Mouse (Mus musculus) midbrain, embryonic 16.5 days (tissue): Measurements from ENCODE around the gene Ccm2. TPM values are rescaled to one million over a fixed set of nuclear protein-coding genes. Genes with fewer than 3 reads are reported as not detected.

Source experiments
- ATAC-seq: fragments of 200-750 bp; cut with Nextera tagmentation; 2 replicates; pipeline ENCODE4 v1.8.0; 2017; ENCODE audit warnings: moderate TSS enrichment
- H3K27ac ChIP-seq: fragments of 300-500 bp; sonication (generic); 2 replicates; pipeline ENCODE4 v1.5.1; 2014; ENCODE audit warnings: mild to moderate bottlenecking, low read length, mixed read lengths
- H3K27me3 ChIP-seq: fragments of 300-500 bp; sonication (generic); 2 replicates; pipeline ENCODE4 v1.6.1; 2014; ENCODE audit warnings: low read depth, low read length, mixed read lengths; ENCODE audit not compliant: control insufficient read depth, insufficient read depth
- H3K36me3 ChIP-seq: fragments of 300-500 bp; sonication (generic); 2 replicates; pipeline ENCODE4 v1.6.1; 2014; ENCODE audit warnings: mild to moderate bottlenecking, low read length, moderate library complexity, mixed read lengths; ENCODE audit not compliant: control insufficient read depth, insufficient read depth
- H3K4me1 ChIP-seq: fragments of 300-500 bp; sonication (generic); 2 replicates; pipeline ENCODE4 v1.6.1; 2014; ENCODE audit warnings: mild to moderate bottlenecking, low read length, mixed read lengths; ENCODE audit not compliant: control insufficient read depth, insufficient read depth
- H3K4me2 ChIP-seq: fragments of 300-500 bp; sonication (generic); 2 replicates; pipeline ENCODE4 v1.6.1; 2014; ENCODE audit warnings: mild to moderate bottlenecking, low read length, mixed read lengths
- H3K4me3 ChIP-seq: fragments of 300-500 bp; sonication (generic); 2 replicates; pipeline ENCODE4 v1.5.1; 2014; ENCODE audit warnings: low read depth, mild to moderate bottlenecking, low read length, moderate library complexity, mixed read lengths
- H3K9ac ChIP-seq: fragments of 300-500 bp; sonication (generic); 2 replicates; pipeline ENCODE4 v1.6.1; 2014; ENCODE audit warnings: low read depth, low read length, mixed read lengths
- H3K9me3 ChIP-seq: fragments of 300-500 bp; sonication (generic); replicated peaks from 2 replicates; pipeline ENCODE4 v1.6.1; 2014; ENCODE audit warnings: mild to moderate bottlenecking, low read length, mixed read lengths; ENCODE audit not compliant: control insufficient read depth, poor library complexity, severe bottlenecking
- WGBS: fragments of 180-500 bp; shearing (Covaris S2); extraction: QIAGEN DNeasy Blood & Tissue Kit; methylation state at CpG from one replicate; pipeline ENCODE4 v1.1.7; 2014; 5-methylcytosine and 5-hydroxymethylcytosine counted together
- polyA plus RNA-seq: library from polyadenylated mRNA; unstranded; fragments of >200 nt; fragmentation: Nextera tagmentation; extraction: Ambion mirVana; gene quantifications from 2 replicates; pipeline ENCODE4 v1.2.1, GENCODE M21; 2015

The Ccm2 gene
- polyA plus RNA-seq, 1 experiment from 2014 or later, result 81.4 TPM

DNA sequence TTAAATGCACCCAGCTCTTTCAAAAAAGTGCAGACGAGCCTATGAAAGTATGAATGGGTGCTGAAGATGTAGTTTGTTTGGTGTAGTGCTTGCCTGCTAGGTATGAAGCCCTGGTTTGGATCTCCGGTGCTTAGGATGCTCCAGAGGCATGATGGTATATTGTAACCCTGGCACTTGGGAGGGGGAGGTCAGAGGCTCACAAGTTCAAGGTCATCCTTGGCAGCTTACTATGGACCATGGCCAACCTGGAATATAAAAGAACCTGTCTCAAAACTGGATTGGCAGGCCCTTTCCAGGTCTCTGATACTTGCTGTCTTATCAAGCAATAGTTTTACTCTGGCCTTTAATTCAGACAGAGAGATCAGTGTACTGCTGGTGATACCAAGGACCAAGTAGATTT is 3.1 kb downstream of the Ccm2 start:
- Histone ChIP-seq H3K9ac (no peak overlapping the region), H3K36me3 (no peaks in the 10 kb centered on the region), H3K4me3 (no peak overlapping the region), H3K27me3 (no peaks in the 10 kb centered on the region), H3K9me3 (no peaks in the 10 kb centered on the region), H3K4me1 (peaks cover 16% of the 10 kb centered on the region), H3K27ac (no peak overlapping the region), H3K4me2 (no peak overlapping the region)
- ATAC-seq, result no peak
- 93% methylated on average over 2 of the region's 2 CpGs for WGBS

DNA sequence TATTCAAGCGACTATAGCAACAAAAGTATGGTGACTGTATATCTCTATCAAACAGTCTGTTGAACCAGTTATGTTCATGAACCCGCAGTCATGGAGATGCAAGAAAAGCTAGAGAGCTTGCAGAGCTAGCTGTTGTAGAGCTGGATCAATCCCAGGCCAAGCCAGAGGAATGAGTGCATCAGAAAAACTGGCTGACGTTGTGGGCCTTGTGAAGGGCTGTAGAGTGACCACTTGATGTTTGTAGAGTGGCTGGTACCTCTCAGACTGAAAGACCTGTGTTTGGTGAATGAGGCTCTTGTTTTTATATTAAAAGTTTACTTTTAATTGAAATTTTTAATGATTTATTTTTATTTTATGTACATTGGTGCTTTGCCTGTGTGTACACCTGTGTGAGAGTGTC is 3.5 kb downstream of the Ccm2 start:
- Histone ChIP-seq H3K4me2 (no peak overlapping the region), H3K4me1 (peaks cover 18% of the 10 kb centered on the region), H3K27ac (no peak overlapping the region), H3K4me3 (no peak overlapping the region), H3K9me3 (no peaks in the 10 kb centered on the region), H3K9ac (no peak overlapping the region), H3K36me3 (no peaks in the 10 kb centered on the region), H3K27me3 (no peaks in the 10 kb centered on the region)
- ATAC-seq, result no peak
- WGBS, result 91% methylated on average over 3 of the region's 3 CpGs

DNA sequence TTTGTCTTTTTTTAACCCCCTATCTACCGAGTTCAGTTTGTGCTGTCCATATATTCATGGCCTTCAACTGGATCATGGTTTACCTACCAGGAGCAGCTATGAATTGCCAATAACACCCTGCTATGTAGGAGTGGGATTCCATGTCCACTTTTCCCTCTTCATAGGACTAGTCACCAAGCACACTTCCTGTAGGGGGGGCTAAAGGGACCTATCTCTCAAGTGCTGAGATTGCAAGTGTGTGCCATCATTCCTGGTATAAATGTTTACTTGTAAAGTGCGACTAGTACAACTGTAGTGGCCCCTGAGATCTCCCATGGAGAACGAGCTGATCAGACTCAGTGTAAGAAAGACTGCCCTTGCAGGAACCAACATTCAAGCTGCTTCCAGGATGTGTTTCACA is 11.5 kb downstream of the Ccm2 start:
- no peak overlapping the region for H3K4me3 ChIP-seq
- no peak for ATAC-seq
- whole genome bisulfite sequencing, result 91% methylated on average over 3 of the region's 3 CpGs

GRCm38 (mm10) chr11:6559996-6560395 is 13.3 kb downstream of the Ccm2 start:
- ATAC-seq, result no peak
- 100% methylated on average over 2 of the region's 2 CpGs for WGBS
- no peaks in the 10 kb centered on the region for H3K36me3 ChIP-seq

More for the DNA sequence above, 11.5 kb downstream of the Ccm2 start:
- no peaks in the 10 kb centered on the region for H3K36me3 ChIP-seq
- no peak overlapping the region for H3K27ac ChIP-seq
- H3K4me1 ChIP-seq, result peaks cover 2% of the 10 kb centered on the region; the same call in 1 of the 2 replicates
- H3K27me3 ChIP-seq, result no peaks in the 10 kb centered on the region
- no peak overlapping the region for H3K9ac ChIP-seq
- H3K4me2 ChIP-seq, result no peak overlapping the region
- no peaks in the 10 kb centered on the region for H3K9me3 ChIP-seq

GRCm38 (mm10) chr11:6560655-6561360 is 14.1 kb downstream of the Ccm2 start:
- no peaks in the 10 kb centered on the region for H3K9me3 ChIP-seq
- no peak for ATAC-seq
- no peak overlapping the region for H3K4me2 ChIP-seq
- H3K4me1 ChIP-seq, result no peaks in the 10 kb centered on the region; the same call in 1 of the 2 replicates
- H3K27ac ChIP-seq, result no peak overlapping the region
- H3K9ac ChIP-seq, result no peak overlapping the region
- no peaks in the 10 kb centered on the region for H3K27me3 ChIP-seq
- no peaks in the 10 kb centered on the region for H3K36me3 ChIP-seq
- WGBS, result 87% methylated on average over 13 of the region's 13 CpGs
- H3K4me3 ChIP-seq, result no peak overlapping the region

More at GRCm38 (mm10) chr11:6559996-6560395, 13.3 kb downstream of the Ccm2 start:
- Histone ChIP-seq H3K4me1 (peaks cover under 1% of the 10 kb centered on the region; the same call in 1 of the 2 replicates), H3K9me3 (no peaks in the 10 kb centered on the region), H3K27ac (no peak overlapping the region), H3K27me3 (no peaks in the 10 kb centered on the region), H3K9ac (no peak overlapping the region), H3K4me3 (no peak overlapping the region), H3K4me2 (no peak overlapping the region)

- Histone ChIP-seq H3K4me2 (no peak overlapping the region), H3K9ac (no peak overlapping the region), H3K4me3 (no peak overlapping the region), H3K27me3 (no peaks in the 10 kb centered on the region), H3K27ac (no peak overlapping the region), H3K9me3 (no peaks in the 10 kb centered on the region), H3K36me3 (no peaks in the 10 kb centered on the region), H3K4me1 (no peaks in the 10 kb centered on the region)
- ATAC-seq, result no peak
- WGBS, result 84% methylated on average over 4 of the region's 4 CpGs
Observed at GRCm38 (mm10) chr11:6561474-6561873, 14.8 kb downstream of the Ccm2 start.

DNA sequence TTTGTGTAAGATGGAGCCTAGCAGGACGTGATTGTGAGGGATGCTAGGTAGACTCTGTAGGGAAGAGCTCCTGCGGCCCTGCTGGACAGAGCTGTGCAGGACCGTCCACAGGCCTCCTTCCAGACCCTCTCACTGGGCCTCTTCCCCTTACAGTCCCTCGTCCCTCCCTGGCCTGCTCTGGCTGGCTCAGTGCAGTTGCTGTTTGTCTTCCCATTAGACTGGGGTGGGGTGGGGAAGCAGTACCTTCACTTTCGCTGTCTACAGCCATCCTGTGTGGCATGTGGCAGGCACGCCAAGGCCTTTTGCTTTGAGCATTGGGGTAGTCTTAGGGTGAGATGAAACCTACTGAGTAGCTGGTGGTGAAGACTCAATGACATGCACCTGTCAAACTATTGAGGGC is 15.7 kb downstream of the Ccm2 start:
- H3K4me1 ChIP-seq, result no peaks in the 10 kb centered on the region
- no peaks in the 10 kb centered on the region for H3K36me3 ChIP-seq
- no peaks in the 10 kb centered on the region for H3K27me3 ChIP-seq
- H3K4me3 ChIP-seq, result no peak overlapping the region
- 90% methylated on average over 6 of the region's 6 CpGs for WGBS
- H3K9me3 ChIP-seq, result no peaks in the 10 kb centered on the region
- no peak overlapping the region for H3K9ac ChIP-seq
- no peak overlapping the region for H3K27ac ChIP-seq
- no peak for ATAC-seq
- H3K4me2 ChIP-seq, result no peak overlapping the region

GRCm38 (mm10) chr11:6563201-6563600 is 16.5 kb downstream of the Ccm2 start:
- no peak overlapping the region for H3K4me2 ChIP-seq
- no peak overlapping the region for H3K9ac ChIP-seq
- H3K36me3 ChIP-seq, result no peaks in the 10 kb centered on the region
- no peaks in the 10 kb centered on the region for H3K4me1 ChIP-seq
- no peak overlapping the region for H3K4me3 ChIP-seq
- 95% methylated on average over 4 of the region's 4 CpGs for whole genome bisulfite sequencing
- ATAC-seq, result no peak
- no peaks in the 10 kb centered on the region for H3K9me3 ChIP-seq
- no peak overlapping the region for H3K27ac ChIP-seq
- H3K27me3 ChIP-seq, result no peaks in the 10 kb centered on the region

- peaks cover 12% of the 10 kb centered on the region for H3K4me1 ChIP-seq
- no peak overlapping the region for H3K27ac ChIP-seq
- no peak overlapping the region for H3K9ac ChIP-seq
- H3K4me2 ChIP-seq, result no peak overlapping the region
- no peak for ATAC-seq
- no peaks in the 10 kb centered on the region for H3K27me3 ChIP-seq
- no peak overlapping the region for H3K4me3 ChIP-seq
- 92% methylated on average over 4 of the region's 4 CpGs for WGBS
- H3K9me3 ChIP-seq, result no peaks in the 10 kb centered on the region
- no peaks in the 10 kb centered on the region for H3K36me3 ChIP-seq
Observed at GRCm38 (mm10) chr11:6566496-6566895, 19.8 kb downstream of the Ccm2 start.
